Mouse (Mus musculus) E14TG2a.4 (cell line): Measurements from ENCODE around the gene Dguok.

Experiments used
- CTCF ChIP-seq: conservative IDR thresholded peaks from 2 replicates; pipeline ENCODE4 v1.5.1; 2014; ENCODE audit warnings: low read length
- NANOG ChIP-seq: IDR thresholded peaks from 2 replicates; pipeline ENCODE4 v1.6.1; 2014; ENCODE audit warnings: borderline replicate concordance, low read length, mixed read lengths
- POU5F1 ChIP-seq: IDR thresholded peaks from 2 replicates; pipeline ENCODE4 v1.6.1; 2014; ENCODE audit warnings: low read length, borderline replicate concordance

DNA sequence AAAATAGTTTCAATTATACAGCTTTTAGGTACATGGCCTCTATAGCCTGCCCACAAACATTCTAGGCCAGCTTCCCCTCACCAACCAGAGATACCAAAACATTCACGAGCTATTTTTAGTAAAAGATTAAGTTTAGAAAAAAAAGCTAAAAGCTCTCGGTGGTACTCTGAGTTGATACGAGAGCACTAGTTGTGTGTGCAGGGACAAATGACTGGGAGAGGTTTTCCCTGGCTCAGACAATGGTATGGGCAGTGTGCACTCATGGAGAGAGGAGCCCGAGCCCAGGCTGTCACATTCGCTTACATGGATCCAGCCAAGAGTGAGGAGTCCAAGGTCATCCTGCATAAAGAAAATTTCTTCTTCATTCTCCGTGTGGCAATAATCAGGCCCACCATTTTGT is 49.2 kb upstream of the Dguok start:
- TF ChIP-seq CTCF (no peak), NANOG (no peak), POU5F1 (no peak)
